Mouse (Mus musculus): ENCODE measurements around the gene Syngr2.
A peak's percentile ranks its signal among the peaks of the same experiment; 100 is the strongest.
"Not testable (repeated sequence)": the region's sequence is repeated elsewhere in the genome, so short reads cannot be mapped to it uniquely, and the experiment has no call there.

Syngr2 gene

DNA sequence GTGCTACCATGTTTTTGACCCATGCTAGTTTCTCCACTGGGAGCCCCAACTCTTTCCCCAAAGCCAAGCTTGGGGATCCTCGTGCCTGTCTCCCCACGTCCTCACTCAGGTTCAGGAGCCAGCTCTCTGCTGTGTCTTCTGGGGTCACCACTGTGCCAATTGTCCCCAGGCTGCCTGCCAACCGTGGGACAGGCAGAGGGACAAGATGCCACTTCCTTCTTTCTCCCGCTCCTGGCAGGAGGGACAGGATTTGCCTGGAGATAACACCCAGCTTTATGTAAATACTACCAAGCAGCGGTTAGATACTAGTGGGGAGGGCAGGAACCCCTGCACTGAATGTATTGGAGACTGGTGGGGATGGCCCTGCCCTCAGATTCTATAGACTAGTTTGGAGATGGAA lies 4.4 kb downstream of the Syngr2 start:
- DNase-seq (ENCODE audit: low spot score): no peak

DNA sequence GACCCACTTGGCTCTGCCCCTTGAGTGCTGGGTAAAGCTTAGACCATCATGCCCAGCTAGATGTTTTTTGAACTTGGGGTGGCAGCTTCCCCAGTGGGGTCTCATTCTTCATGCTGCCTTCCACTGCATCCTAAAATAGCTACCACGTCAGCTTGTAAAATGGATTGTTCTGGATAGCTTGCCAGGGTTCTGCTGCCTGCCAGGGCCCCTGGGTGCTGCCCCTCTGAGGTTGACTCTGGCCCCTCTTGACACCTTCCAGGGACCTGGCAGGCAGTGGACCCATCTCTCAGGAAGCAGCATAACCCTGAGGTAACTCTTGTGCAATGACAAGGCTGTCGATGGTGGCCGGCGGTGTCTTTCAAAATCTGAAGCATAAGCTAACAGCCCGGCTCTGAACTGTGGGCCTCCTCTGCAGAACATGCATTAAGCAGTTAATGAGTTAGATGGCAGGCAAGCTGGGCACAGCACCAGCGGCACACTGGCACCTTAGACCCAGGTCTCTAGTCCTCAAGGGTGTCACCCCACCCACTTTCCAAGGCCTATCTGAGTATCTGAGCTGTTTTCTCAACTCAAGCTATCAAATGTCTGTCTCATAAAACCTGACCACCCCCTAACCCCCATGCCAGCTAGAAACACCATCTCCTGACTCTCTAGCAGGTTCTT lies 5.4 kb downstream of the Syngr2 start:
- DNase-seq (ENCODE audit: low spot score): no peak

DNA sequence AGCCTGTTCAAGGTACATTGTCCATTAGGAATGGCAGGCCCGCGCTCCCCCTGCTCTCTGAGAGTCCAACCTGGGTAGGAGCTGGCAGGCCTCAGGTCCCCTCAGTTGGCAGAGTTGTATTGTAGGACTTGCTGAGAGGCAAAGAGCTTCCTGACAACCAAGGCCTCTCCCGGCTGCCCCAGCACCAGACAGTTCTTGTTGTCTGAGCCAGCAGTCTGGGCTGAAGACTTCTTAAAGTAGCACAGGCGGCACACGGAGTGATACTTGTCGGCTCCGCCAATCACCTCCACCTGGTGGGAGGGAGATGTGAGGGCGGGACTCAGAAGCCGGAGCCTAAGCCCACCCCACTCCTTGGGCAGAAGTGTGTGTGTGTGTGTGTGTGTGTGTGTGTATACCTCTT lies 6.4 kb downstream of the Syngr2 start:
- DNase-seq (ENCODE audit: low spot score): not testable (repeated sequence)

DNA sequence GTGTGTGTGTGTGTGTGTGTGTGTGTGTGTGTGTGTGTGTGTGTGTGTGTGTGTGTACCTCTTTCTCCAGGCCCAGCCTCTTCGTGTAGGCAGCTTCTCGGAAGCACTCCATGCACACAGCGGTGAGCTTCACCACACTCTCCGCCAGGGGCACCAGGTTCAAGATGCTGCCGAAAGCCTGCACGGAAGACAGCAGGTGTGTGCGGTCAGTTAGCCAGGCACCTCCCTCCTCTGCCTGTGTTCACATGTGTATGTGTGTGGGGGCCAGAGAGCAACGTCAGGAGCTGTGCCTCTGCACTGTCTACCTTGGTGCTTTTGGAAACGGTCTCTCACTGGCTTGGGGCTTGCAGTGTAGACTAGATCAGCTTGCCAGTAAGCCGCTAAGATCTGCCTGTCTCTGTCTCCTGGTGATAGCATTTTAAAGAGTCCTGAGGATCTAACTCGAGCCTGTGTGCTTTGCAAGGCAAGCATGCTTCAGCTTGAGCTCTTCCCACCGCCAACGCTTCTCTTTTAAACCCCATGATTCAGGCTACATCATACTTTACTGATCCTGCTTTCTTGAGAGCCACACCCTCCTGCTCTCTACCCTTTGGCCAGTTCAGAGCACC lies 7.0 kb downstream of the Syngr2 start:
- DNase-seq (ENCODE audit: low spot score): no peak

DNA sequence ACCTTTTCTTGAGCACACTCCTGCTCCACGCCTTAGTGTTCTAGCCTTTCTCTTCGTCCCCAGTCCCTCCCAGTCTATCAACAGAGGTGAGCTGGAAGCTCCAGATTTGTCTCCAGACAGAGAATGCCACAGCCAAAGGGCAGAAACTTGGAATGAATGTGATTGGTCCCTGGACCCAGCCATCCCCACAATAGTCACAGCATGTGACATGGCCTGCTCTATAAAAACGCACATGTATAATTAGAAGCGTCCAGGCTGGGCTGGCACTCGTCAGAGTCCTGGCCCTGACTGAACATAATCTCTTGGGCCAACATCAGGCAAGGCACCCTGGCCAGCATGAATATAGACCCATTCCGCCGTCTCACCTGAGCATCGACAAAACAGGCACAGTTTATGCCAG lies 9.6 kb downstream of the Syngr2 start:
- DNase-seq (ENCODE audit: low spot score): no peak

DNA sequence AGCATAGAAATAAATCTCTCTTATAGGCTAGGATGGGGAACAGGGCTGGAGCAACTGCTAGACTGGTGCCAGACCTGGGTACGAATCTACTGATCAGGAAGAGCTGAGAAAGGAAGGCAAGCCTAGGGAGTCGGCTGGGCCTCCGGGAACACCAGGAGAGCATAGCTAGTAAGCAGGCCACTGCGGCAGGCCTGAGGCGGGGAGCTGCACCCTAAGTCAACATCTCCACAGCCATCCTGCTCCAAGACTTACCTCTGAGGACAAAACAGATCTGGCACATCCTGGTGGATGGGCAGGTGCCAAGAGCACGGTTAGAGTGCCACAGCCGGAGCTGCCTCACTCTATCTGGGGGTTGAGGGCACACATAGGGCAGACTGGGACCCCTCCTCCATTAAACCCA lies 10.7 kb downstream of the Syngr2 start:
- DNase-seq (ENCODE audit: low spot score): no peak

DNA sequence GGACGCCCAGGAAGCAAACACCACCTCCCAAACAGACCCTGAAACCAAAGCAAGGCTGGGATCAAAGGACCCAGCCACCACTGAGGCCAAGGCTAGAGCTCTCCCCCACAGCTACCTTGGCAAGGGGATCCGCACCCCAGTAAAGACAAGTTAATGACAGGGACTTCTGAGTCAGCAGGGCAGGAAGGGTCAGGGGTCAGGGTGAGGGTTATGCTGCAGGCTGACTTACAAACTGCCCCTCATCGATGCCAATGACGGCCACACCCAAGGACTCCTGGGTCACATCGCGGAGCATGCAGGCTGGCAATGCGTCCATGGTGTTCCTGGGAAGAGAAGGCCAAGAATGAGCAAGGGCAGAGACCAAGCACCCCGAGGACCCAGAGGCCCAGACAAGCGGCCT lies 12.4 kb downstream of the Syngr2 start:
- DNase-seq (ENCODE audit: low spot score): no peak

DNA sequence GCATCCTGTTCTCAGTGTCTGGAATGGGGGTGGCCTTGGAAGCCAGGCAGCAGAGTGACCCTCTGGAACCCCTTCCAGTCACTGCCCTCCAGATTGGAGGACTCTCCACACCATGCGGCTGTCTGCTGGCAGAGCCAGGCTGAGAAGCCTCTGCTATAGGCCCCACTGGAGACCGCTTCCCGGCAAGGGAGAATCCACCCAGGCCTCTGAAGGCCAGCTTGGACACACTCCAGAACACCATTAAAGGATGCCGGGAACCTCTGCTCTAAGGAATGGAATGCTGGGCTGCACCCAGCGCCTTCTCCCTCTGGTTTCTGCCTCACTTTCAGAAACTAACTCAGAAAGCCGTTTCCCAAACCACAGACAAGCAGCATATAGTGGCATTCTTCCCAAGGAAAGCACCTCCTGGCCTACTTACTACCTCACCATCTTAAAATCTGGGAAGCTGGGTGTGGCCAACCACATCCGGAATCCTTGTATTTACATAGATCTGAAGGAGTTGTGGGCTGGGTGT lies 13.3 kb downstream of the Syngr2 start:
- DNase-seq (ENCODE audit: low spot score): no peak

DNA sequence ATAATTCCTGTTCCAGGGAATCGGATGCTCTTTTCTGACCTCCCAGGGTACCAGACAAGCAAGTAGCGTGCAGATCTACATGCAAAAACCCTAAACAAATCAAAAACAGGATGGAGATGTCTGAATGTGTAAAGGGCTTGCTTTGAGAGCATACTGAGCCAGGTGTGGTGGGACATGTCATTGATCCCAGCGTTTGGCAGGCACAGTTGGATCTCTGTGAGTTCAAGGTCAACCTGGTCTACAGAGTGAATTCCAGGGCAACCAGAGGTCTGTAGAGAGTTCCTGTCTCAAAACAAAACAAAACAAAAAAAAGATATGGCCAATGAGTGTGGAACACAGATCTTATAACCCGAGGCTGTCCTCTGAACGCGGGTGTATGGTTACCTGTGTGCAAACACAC lies 13.9 kb downstream of the Syngr2 start:
- no peak for DNase-seq (ENCODE audit: low spot score)

DNA sequence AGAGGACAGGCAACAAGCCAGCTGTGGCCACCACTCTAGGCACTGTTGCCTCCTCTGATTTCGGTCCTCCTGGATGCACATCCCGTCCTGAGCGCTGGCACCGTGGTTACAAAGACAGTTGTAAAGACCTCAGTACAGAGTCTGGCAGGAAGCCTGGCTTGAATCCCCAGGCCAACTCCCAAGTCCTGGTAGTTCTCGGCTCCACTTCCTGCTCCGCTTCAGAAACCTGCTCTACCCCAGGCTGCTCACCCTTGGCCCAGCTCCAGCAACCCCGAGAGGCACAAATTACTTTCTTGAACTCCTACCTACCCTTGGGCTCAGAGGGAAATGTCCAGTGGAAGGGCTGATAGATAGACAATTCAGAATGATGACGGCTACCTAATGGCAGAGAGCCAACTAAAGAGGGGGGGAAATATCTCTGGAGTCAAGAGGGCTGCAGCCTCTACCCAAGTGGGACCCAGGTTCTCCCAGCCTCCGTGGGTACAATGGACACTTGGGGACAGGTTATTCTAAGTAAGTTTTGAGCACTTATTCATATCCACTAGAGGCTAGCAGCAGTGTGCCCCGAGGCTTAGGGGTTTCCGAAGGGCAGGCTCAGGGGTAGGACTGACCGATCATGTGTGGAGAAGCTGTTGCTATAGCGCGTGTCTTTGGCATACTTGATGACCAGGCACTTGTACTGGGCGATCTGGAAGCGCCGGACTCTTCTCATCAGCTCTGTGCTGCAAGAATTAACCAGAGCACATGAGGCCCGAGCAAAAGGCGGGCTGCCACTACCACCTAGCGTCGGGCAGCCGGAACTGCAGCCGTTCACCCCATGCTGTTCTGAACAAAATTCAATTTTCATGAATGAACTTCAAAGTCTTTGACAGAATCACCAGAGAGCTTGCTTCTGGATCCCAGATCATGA lies 14.8 kb downstream of the Syngr2 start:
- peak; percentile 86 for DNase-seq (ENCODE audit: low spot score)

DNA sequence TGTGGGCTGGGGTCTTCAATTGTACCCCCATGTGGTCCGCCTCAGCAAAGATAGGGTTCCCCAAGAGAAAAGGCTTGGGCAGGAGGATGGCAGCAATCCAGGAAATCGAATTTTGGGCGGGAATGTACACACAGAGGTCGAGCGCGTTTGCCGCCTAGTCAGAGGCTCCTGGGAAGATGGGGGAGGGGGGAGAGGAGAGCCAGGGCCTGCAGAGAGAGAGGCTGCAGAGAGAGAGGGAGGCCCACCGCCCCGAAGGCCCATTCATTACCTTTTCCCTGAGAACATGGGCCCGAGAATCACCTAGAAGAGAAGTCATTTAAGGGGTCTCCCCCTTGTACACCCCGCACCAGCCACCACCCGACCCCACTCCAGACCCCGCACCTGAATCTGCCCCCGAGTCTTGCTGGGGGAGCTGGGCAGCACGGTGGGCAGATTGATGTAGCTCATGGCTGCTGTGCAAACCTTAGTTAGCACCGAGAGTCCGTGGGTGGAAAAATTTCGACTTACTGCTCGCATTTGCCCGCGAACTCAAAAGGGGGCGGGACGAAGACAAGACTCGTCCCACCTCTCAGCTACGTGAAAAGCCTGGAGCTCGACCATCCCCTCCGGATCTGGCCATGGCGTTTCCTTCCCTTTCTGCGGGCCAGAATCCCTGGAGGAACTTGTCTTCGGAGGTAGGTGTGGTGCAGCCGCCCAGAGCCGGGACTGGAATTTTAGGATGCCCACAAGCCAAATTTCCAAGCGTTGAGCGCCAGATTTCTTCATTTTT lies 16.0 kb downstream of the Syngr2 start, which contains the start of the genes Afmid and Tk1:
Gene Afmid (plus strand): TSS at position 592 of the 769 bp plus-strand sequence.
Gene Tk1 (minus strand): TSS at position 760 of the 769 bp plus-strand sequence.
- no peak for DNase-seq (ENCODE audit: low spot score)

DNA sequence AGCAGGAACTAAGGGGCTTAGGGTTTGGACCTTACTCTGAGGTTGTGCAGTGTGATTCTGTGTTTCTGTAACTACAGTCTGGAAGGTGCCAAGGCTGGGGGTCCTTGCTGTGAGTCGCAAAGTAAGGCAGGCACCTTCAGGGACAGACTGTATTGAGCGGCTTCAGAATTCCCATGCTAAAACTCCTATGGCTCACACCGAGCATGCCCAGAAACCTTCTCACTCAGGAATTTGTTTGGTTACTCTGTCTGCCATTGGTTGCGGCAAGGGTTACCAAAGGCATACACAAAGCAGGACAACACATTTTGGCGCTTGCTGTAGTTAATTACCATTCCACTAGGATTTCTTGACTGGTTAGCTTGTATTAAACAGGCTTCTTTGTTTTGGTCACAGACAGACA lies 16.7 kb downstream of the Syngr2 start:
- no peak for DNase-seq (ENCODE audit: low spot score)

DNA sequence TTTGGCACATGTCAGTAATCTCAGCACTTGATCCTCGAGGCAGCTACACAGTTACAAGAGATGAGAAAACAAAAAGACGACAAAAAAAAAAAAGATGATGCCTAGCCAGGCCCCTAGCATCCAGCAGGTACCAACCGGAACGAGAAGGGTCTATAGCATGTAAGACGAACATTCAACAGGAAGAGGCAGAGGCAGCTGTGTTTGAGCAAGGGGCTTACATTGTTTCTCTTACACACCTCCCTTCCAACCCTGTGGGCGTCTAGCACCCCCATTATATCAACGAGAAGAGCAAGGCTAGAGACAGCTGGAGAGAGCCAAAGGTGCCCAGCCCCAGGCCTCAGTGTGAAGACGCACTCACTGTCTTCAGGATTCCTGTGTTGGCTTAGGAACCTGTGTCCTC lies 17.4 kb downstream of the Syngr2 start:
- DNase-seq (ENCODE audit: low spot score): no peak

DNA sequence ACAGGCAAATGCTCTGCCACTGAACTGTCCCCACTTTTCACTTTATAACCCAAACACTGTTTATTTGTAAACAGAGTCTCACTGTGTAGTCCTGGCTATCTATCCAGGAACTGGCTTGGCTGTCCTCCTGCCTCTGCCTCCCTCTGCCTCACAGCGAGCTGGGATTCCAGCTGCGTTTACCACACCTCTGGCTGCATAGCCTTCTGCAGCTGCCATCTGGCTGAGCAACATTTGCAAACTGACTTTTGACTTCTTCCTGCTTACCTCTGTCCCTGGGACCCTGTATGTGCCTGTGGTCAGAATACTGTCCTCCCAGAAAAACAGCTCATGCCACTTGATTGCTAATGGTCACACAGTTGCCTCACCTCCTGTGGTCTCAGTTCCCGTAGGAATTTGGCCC lies 17.9 kb downstream of the Syngr2 start:
- DNase-seq (ENCODE audit: low spot score): no peak

DNA sequence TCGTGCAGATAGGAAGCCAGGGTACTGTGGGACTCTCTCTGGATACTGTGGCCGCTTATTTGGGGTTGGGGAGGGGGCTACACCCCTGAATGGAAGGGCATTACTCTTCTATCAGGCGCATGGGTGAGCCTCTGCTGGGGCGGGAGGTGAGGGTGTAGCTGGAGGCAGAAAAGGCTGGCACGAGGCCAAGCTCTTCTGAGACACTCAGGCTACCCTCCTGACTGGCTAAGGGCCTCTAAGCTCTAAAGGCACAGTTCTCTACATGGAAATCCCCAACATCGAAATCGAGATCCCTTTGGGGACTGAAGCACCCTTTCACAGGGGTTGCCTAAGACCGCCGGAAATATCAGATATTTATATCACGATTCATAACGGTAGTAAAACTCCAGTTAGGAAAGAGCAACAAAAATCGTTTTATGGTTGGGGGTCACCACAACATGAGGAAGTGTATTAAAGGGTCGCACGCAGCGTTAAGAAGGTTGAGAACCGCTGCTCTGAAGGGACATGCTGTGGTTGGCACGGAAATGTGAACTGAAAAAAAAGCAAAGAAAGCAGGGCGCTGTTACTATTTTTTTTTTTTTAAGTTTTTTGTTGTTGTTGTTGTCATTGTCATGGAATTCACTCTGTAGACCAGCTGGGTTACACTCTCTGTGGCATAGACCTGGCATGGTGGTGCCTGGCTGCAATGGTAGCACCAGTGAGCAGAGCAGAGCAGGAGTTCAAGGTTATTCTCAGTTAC lies 18.9 kb downstream of the Syngr2 start:
- no peak for DNase-seq (ENCODE audit: low spot score)

DNA sequence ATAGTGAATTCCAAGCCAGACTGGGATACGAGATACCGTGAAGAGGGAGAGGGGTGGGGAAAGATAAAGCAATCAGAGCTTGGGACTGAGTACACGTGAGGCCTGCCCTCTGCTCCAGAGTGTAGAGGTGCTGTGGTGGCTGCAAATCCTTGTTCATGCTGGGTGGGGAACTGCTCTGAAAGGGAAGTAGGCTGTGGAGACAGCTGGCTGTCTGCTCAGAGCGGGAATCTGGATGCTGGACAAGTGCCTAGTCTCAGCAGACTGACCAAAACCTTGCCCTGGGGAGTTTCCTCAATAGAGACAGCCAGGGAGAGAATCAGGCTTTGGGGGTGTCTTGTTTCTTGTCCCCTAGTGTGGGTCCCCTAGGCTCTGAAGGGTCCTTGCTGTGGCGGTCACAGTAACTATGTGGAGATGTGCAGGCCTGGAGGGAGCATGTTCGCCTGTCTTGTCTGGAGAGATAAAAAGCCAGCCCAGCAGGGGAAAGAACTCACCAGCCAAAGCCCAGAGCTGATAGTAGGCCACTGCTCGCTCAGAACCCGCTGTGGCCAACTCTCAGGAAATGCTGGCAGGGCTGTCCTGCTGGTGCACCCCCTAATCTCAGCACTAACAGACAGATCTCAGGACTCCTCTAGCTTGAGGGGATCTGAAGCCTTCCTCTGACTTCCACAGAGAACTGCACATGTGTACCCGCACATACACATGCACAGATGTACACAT lies 19.6 kb downstream of the Syngr2 start:
- no peak for DNase-seq (ENCODE audit: low spot score)

DNA sequence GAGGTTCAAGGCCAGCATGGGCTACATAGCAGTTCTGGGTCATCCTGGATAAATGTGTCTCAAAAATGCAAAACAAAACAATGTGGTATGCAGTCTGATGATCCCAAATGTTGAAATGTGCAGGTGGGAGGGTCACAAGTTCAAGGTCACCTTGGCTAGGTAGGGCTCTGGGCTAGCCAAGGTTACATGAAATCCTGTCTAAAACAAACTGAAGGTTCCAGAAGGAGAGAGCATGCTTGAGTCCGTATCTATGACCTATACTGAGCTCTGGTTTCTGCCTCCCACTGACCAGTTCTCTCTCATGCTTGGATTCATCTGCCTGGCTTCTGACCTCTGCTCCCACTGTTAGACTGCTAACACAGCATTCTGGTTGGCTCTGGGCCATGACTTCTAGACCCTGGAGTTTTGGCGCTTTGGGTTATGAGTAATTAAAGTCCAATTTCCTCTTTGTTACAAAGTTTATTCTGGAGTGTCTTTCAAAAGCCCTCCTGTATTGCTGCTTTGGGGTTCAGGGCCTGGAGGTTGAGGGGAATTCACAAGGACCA lies 20.3 kb downstream of the Syngr2 start:
- DNase-seq (ENCODE audit: low spot score): no peak

DNA sequence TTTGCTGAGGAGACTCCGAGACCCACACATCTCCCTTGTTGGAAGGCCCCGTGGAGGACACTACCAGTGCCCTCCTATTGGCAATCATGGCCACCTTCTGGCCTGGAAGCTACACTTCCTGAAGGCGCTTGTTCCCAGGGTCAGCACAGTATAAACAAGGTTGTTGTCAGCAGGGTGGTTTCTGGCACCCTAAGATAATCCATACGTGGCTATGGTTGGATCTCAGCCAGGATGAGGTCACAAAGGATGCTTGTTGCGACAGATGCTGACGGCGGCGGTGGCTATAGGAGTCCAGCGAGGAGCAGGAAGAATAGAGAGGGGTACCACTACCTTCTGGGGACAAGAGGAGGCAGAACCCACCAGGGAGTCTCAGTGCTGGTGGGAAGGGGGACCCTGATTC lies 20.9 kb downstream of the Syngr2 start:
- no peak for DNase-seq (ENCODE audit: low spot score)

DNA sequence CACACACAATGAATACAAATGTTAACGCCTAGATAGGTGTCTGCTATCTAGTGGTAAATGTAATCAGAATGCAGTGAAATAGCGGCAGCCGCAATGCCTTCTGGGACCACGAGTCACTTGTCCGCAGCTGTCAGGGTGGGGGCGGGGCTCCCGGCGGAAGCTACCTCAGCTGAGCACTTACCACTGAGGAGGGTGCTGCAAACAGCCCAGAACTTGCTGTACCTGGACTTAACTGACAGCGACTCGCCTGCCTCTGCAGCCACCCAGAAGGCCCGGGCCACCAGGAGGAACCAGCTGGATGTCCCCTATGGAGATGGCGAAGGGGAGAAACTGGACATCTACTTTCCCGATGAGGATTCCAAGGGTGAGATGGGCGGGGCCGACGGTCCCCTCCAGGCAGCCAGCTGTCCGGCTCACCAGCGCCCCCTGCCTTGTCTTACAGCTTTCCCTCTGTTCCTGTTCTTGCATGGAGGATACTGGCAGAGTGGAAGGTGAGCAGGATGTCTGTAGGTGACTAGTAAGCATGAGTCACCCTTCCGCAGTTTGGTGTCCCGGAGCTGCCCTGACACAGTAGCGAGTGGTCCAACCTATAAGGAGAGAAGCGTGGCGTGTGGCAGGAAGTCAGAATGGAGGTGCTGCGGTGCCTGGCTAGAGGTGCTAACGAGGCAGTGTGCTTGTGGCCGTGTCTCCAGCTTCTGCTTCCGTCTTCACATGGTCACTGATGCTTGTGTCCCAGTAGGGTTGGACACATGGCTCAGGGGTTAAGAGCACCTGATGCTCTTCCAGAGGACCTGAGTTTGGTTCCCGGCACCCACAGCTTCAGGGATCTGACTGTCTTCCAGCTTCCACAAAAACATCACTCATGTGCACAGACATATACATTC lies 22.9 kb downstream of the Syngr2 start:
- peak; percentile 74 for DNase-seq (ENCODE audit: low spot score)
